Mouse (Mus musculus) liver, embryonic 12.5 days (tissue): ENCODE measurements around the gene Spsb1. TPM values are rescaled to one million over a fixed set of nuclear protein-coding genes. Genes with fewer than 3 reads are reported as not detected.

Source experiments
- ATAC-seq: fragments of 200-750 bp; cut with Nextera tagmentation; 2 replicates; pipeline ENCODE4 v1.8.0; 2017; ENCODE audit warnings: moderate number of reproducible peaks, mild to moderate bottlenecking, moderate library complexity
- H3K27ac ChIP-seq: fragments of 300-500 bp; sonication (generic); 2 replicates; pipeline ENCODE4 v1.5.1; 2016; ENCODE audit warnings: mild to moderate bottlenecking
- H3K27me3 ChIP-seq: fragments of 300-500 bp; sonication (generic); replicated peaks from 2 replicates; pipeline ENCODE4 v1.6.1; 2016; ENCODE audit warnings: mild to moderate bottlenecking, moderate library complexity
- H3K36me3 ChIP-seq: fragments of 300-500 bp; sonication (generic); 2 replicates; pipeline ENCODE4 v1.6.1; 2016; ENCODE audit warnings: mild to moderate bottlenecking, moderate library complexity
- H3K4me1 ChIP-seq: fragments of 300-500 bp; sonication (generic); 2 replicates; pipeline ENCODE4 v1.6.1; 2016
- H3K4me2 ChIP-seq: fragments of 300-500 bp; sonication (generic); 2 replicates; pipeline ENCODE4 v1.6.1; 2016; ENCODE audit warnings: mild to moderate bottlenecking, moderate library complexity
- H3K4me3 ChIP-seq: fragments of 300-500 bp; sonication (generic); 2 replicates; pipeline ENCODE4 v1.5.1; 2016; ENCODE audit warnings: mild to moderate bottlenecking, moderate library complexity
- H3K9ac ChIP-seq: fragments of 300-500 bp; sonication (generic); 2 replicates; pipeline ENCODE4 v1.6.1; 2016; ENCODE audit warnings: mild to moderate bottlenecking, moderate library complexity
- H3K9me3 ChIP-seq: fragments of 300-500 bp; sonication (generic); replicated peaks from 2 replicates; pipeline ENCODE4 v1.6.1; 2016; ENCODE audit warnings: mild to moderate bottlenecking, moderate library complexity
- WGBS: fragments of 180-500 bp; shearing (Covaris S2); methylation state at CpG from one replicate; pipeline ENCODE4 v1.1.7; 2016; ENCODE audit not compliant: insufficient replicate concordance; 5-methylcytosine and 5-hydroxymethylcytosine counted together
- polyA plus RNA-seq: library from polyadenylated mRNA; unstranded; fragments of >200 nt; fragmentation: Nextera tagmentation; extraction: Ambion mirVana; gene quantifications from 2 replicates; pipeline ENCODE4 v1.2.1, GENCODE M21; 2016

Spsb1 gene
- polyA plus RNA-seq, 1 experiment from 2014 or later: 0.97 TPM

- Histone ChIP-seq H3K4me1 (no peaks in the 10 kb centered on the region), H3K9ac (no peak overlapping the region), H3K4me2 (no peak overlapping the region), H3K27ac (no peak overlapping the region), H3K36me3 (no peaks in the 10 kb centered on the region), H3K27me3 (peaks cover 84% of the 10 kb centered on the region), H3K9me3 (no peaks in the 10 kb centered on the region), H3K4me3 (no peak overlapping the region)
- 55% methylated on average over 9 of the region's 9 CpGs for WGBS
- no peak for ATAC-seq
Observed at GRCm38 (mm10) chr4:149945194-149945593, 9.6 kb downstream of the Spsb1 start.

GRCm38 (mm10) chr4:149944214-149944613 lies 10.6 kb downstream of the Spsb1 start:
- H3K9ac ChIP-seq: no peak overlapping the region
- H3K27ac ChIP-seq: no peak overlapping the region
- H3K27me3 ChIP-seq: peaks cover 83% of the 10 kb centered on the region
- 37% methylated on average over 12 of the region's 12 CpGs for WGBS
- no peaks in the 10 kb centered on the region for H3K4me1 ChIP-seq
- no peaks in the 10 kb centered on the region for H3K9me3 ChIP-seq
- H3K36me3 ChIP-seq: no peaks in the 10 kb centered on the region
- no peak overlapping the region for H3K4me2 ChIP-seq
- no peak for ATAC-seq
- no peak overlapping the region for H3K4me3 ChIP-seq

GRCm38 (mm10) chr4:149942831-149943741 lies 11.8 kb downstream of the Spsb1 start:
- no peak overlapping the region for H3K27ac ChIP-seq
- no peak for ATAC-seq
- 49% methylated on average over 10 of the region's 10 CpGs for WGBS
- H3K4me2 ChIP-seq: no peak overlapping the region
- H3K4me3 ChIP-seq: no peak overlapping the region
- no peak overlapping the region for H3K9ac ChIP-seq
- H3K4me1 ChIP-seq: no peaks in the 10 kb centered on the region
- no peaks in the 10 kb centered on the region for H3K9me3 ChIP-seq
- H3K36me3 ChIP-seq: no peaks in the 10 kb centered on the region
- peaks cover 90% of the 10 kb centered on the region for H3K27me3 ChIP-seq

GRCm38 (mm10) chr4:149941067-149941755 lies 13.6 kb downstream of the Spsb1 start:
- ATAC-seq: no peak
- H3K27me3 ChIP-seq: peaks cover 95% of the 10 kb centered on the region
- WGBS: 56% methylated on average over 18 of the region's 18 CpGs
- H3K36me3 ChIP-seq: no peaks in the 10 kb centered on the region
- no peak overlapping the region for H3K4me3 ChIP-seq
- no peaks in the 10 kb centered on the region for H3K9me3 ChIP-seq
- no peak overlapping the region for H3K27ac ChIP-seq
- no peak overlapping the region for H3K4me2 ChIP-seq
- H3K9ac ChIP-seq: no peak overlapping the region
- H3K4me1 ChIP-seq: no peaks in the 10 kb centered on the region

- H3K4me1 ChIP-seq: no peaks in the 10 kb centered on the region
- peaks cover 87% of the 10 kb centered on the region for H3K27me3 ChIP-seq
- H3K36me3 ChIP-seq: no peaks in the 10 kb centered on the region
- H3K9me3 ChIP-seq: no peaks in the 10 kb centered on the region
- no peak overlapping the region for H3K4me3 ChIP-seq
- WGBS: 59% methylated on average over 8 of the region's 8 CpGs
- ATAC-seq: no peak
- H3K4me2 ChIP-seq: no peak overlapping the region
- H3K27ac ChIP-seq: no peak overlapping the region
- no peak overlapping the region for H3K9ac ChIP-seq
Observed at GRCm38 (mm10) chr4:149938701-149939100, 16.1 kb downstream of the Spsb1 start.

GRCm38 (mm10) chr4:149936921-149937320 lies 17.9 kb downstream of the Spsb1 start:
- no peaks in the 10 kb centered on the region for H3K9me3 ChIP-seq
- ATAC-seq: no peak
- no peak overlapping the region for H3K4me3 ChIP-seq
- no peaks in the 10 kb centered on the region for H3K4me1 ChIP-seq
- no peak overlapping the region for H3K27ac ChIP-seq
- no peaks in the 10 kb centered on the region for H3K36me3 ChIP-seq
- H3K9ac ChIP-seq: no peak overlapping the region
- WGBS: 48% methylated on average over 5 of the region's 5 CpGs
- H3K4me2 ChIP-seq: no peak overlapping the region
- H3K27me3 ChIP-seq: peaks cover 77% of the 10 kb centered on the region

- Histone ChIP-seq H3K4me3 (no peak overlapping the region), H3K36me3 (no peaks in the 10 kb centered on the region), H3K9me3 (no peaks in the 10 kb centered on the region), H3K4me1 (no peaks in the 10 kb centered on the region), H3K9ac (no peak overlapping the region), H3K27ac (no peak overlapping the region), H3K27me3 (peaks cover 63% of the 10 kb centered on the region), H3K4me2 (no peak overlapping the region)
- WGBS: 74% methylated on average over 6 of the region's 6 CpGs
- ATAC-seq: no peak
Observed at GRCm38 (mm10) chr4:149935470-149935869, 19.4 kb downstream of the Spsb1 start.

- H3K9ac ChIP-seq: no peak overlapping the region
Observed at GRCm38 (mm10) chr4:149933519-149934245, 21.2 kb downstream of the Spsb1 start.

GRCm38 (mm10) chr4:149933025-149933424 lies 21.8 kb downstream of the Spsb1 start:
- no peaks in the 10 kb centered on the region for H3K9me3 ChIP-seq
- H3K36me3 ChIP-seq: no peaks in the 10 kb centered on the region
- no peaks in the 10 kb centered on the region for H3K4me1 ChIP-seq
- H3K27me3 ChIP-seq: peaks cover 45% of the 10 kb centered on the region
- H3K9ac ChIP-seq: no peak overlapping the region
- no peak for ATAC-seq
- no peak overlapping the region for H3K4me3 ChIP-seq
- H3K4me2 ChIP-seq: no peak overlapping the region
- H3K27ac ChIP-seq: no peak overlapping the region
- 75% methylated on average over 7 of the region's 7 CpGs for WGBS

More at GRCm38 (mm10) chr4:149933519-149934245, 21.2 kb downstream of the Spsb1 start:
- H3K4me3 ChIP-seq: no peak overlapping the region
- no peak overlapping the region for H3K4me2 ChIP-seq
- H3K36me3 ChIP-seq: no peaks in the 10 kb centered on the region
- H3K9me3 ChIP-seq: no peaks in the 10 kb centered on the region
- no peaks in the 10 kb centered on the region for H3K4me1 ChIP-seq
- no peak for ATAC-seq
- peaks cover 52% of the 10 kb centered on the region for H3K27me3 ChIP-seq
- no peak overlapping the region for H3K27ac ChIP-seq
- 67% methylated on average over 16 of the region's 16 CpGs for WGBS

GRCm38 (mm10) chr4:149932108-149932815 lies 22.6 kb downstream of the Spsb1 start:
- 74% methylated on average over 9 of the region's 9 CpGs for WGBS
- H3K9me3 ChIP-seq: no peaks in the 10 kb centered on the region
- peaks cover 37% of the 10 kb centered on the region for H3K27me3 ChIP-seq
- no peak overlapping the region for H3K4me2 ChIP-seq
- no peak overlapping the region for H3K9ac ChIP-seq
- no peak overlapping the region for H3K4me3 ChIP-seq
- no peaks in the 10 kb centered on the region for H3K4me1 ChIP-seq
- ATAC-seq: no peak
- H3K27ac ChIP-seq: no peak overlapping the region
- no peaks in the 10 kb centered on the region for H3K36me3 ChIP-seq

GRCm38 (mm10) chr4:149930755-149931154 lies 24.1 kb downstream of the Spsb1 start:
- Histone ChIP-seq H3K4me2 (no peak overlapping the region), H3K9ac (no peak overlapping the region), H3K36me3 (no peaks in the 10 kb centered on the region), H3K27ac (no peak overlapping the region), H3K9me3 (no peaks in the 10 kb centered on the region; the same call in 1 of the 2 replicates), H3K4me3 (no peak overlapping the region), H3K27me3 (peaks cover 24% of the 10 kb centered on the region), H3K4me1 (no peaks in the 10 kb centered on the region)
- WGBS: 48% methylated on average over 3 of the region's 3 CpGs
- ATAC-seq: no peak
